Mouse (Mus musculus) stomach, embryonic 15.5 days (tissue): ENCODE results near the gene Ptprn2. TPM values are rescaled to one million over a fixed set of nuclear protein-coding genes. Genes with fewer than 3 reads are reported as not detected.
A peak's percentile ranks its signal among the peaks of the same experiment; 100 is the strongest.

Experiments used
- ATAC-seq: fragments of 200-750 bp; cut with Nextera tagmentation; 2 replicates; pipeline ENCODE4 v1.8.0; 2017; ENCODE audit warnings: low read depth, moderate number of reproducible peaks, moderate TSS enrichment; ENCODE audit not compliant: insufficient read depth, low FRiP score
- H3K27ac ChIP-seq: fragments of 300-500 bp; sonication (generic); 2 replicates; pipeline ENCODE4 v1.5.1; 2015; ENCODE audit warnings: mild to moderate bottlenecking, inconsistent platforms
- H3K27me3 ChIP-seq: fragments of 300-500 bp; sonication (generic); replicated peaks from 2 replicates; pipeline ENCODE4 v1.6.1; 2015; ENCODE audit warnings: inconsistent platforms
- H3K36me3 ChIP-seq: fragments of 300-500 bp; sonication (generic); 2 replicates; pipeline ENCODE4 v1.6.1; 2015; ENCODE audit warnings: inconsistent platforms
- H3K4me1 ChIP-seq: fragments of 300-500 bp; sonication (generic); 2 replicates; pipeline ENCODE4 v1.6.1; 2015; ENCODE audit warnings: inconsistent platforms
- H3K4me2 ChIP-seq: fragments of 300-500 bp; sonication (generic); 2 replicates; pipeline ENCODE4 v1.6.1; 2015; ENCODE audit warnings: mild to moderate bottlenecking, inconsistent platforms
- H3K4me3 ChIP-seq: fragments of 300-500 bp; sonication (generic); replicated peaks from 2 replicates; pipeline ENCODE4 v1.5.1; 2015; ENCODE audit warnings: inconsistent platforms
- H3K9ac ChIP-seq: fragments of 300-500 bp; sonication (generic); 2 replicates; pipeline ENCODE4 v1.6.1; 2015; ENCODE audit warnings: inconsistent platforms
- H3K9me3 ChIP-seq: fragments of 300-500 bp; sonication (generic); 2 replicates; pipeline ENCODE4 v1.6.1; 2016; ENCODE audit warnings: inconsistent platforms
- whole genome bisulfite sequencing: fragments of 180-500 bp; shearing (Covaris S2); methylation state at CpG from one replicate; pipeline ENCODE4 v1.1.7; 2015; 5-methylcytosine and 5-hydroxymethylcytosine counted together
- polyA plus RNA-seq: library from polyadenylated mRNA; unstranded; fragments of >200 nt; fragmentation: Nextera tagmentation; extraction: Ambion mirVana; gene quantifications from 2 replicates; pipeline ENCODE4 v1.2.1, GENCODE M21; 2015

Ptprn2 gene
- polyA plus RNA-seq, 1 experiment from 2014 or later: 3.7 TPM

- H3K4me3 ChIP-seq: no peak overlapping the region
- no peaks in the 10 kb centered on the region for H3K9me3 ChIP-seq
- no peak overlapping the region for H3K4me2 ChIP-seq
- H3K27me3 ChIP-seq: no peaks in the 10 kb centered on the region
- H3K36me3 ChIP-seq: no peaks in the 10 kb centered on the region
- WGBS: 65% methylated on average over 6 of the region's 6 CpGs
- no peak overlapping the region for H3K9ac ChIP-seq
- H3K27ac ChIP-seq: no peak overlapping the region
- ATAC-seq: no peak
- H3K4me1 ChIP-seq: no peaks in the 10 kb centered on the region
These were observed 285.4 kb downstream of the Ptprn2 start for GRCm38 (mm10) chr12:116770911-116771310.

GRCm38 (mm10) chr12:116771493-116771892, 286.0 kb downstream of the Ptprn2 start:
- H3K27me3 ChIP-seq: no peaks in the 10 kb centered on the region
- no peak overlapping the region for H3K4me2 ChIP-seq
- no peak overlapping the region for H3K9ac ChIP-seq
- no peak for ATAC-seq
- 55% methylated on average over 4 of the region's 4 CpGs for WGBS
- H3K4me1 ChIP-seq: no peaks in the 10 kb centered on the region
- H3K9me3 ChIP-seq: no peaks in the 10 kb centered on the region
- H3K27ac ChIP-seq: no peak overlapping the region
- no peak overlapping the region for H3K4me3 ChIP-seq
- H3K36me3 ChIP-seq: no peaks in the 10 kb centered on the region

GRCm38 (mm10) chr12:116772081-116772566, 286.6 kb downstream of the Ptprn2 start:
- peak; percentile 67 for ATAC-seq
- Histone ChIP-seq H3K36me3 (no peaks in the 10 kb centered on the region), H3K4me2 (no peak overlapping the region), H3K27ac (no peak overlapping the region), H3K4me1 (no peaks in the 10 kb centered on the region), H3K9me3 (no peaks in the 10 kb centered on the region), H3K4me3 (no peak overlapping the region), H3K27me3 (no peaks in the 10 kb centered on the region), H3K9ac (no peak overlapping the region)
- 29% methylated on average over 7 of the region's 7 CpGs for WGBS

- no peak for ATAC-seq
These were observed 287.8 kb downstream of the Ptprn2 start for GRCm38 (mm10) chr12:116773344-116773743.

GRCm38 (mm10) chr12:116776447-116776846, 290.9 kb downstream of the Ptprn2 start:
- H3K4me2 ChIP-seq: no peak overlapping the region
- 84% methylated on average over 8 of the region's 8 CpGs for WGBS
- H3K4me1 ChIP-seq: no peaks in the 10 kb centered on the region
- no peaks in the 10 kb centered on the region for H3K27me3 ChIP-seq
- H3K9ac ChIP-seq: no peak overlapping the region
- no peak overlapping the region for H3K27ac ChIP-seq
- no peaks in the 10 kb centered on the region for H3K36me3 ChIP-seq
- ATAC-seq: no peak
- H3K9me3 ChIP-seq: no peaks in the 10 kb centered on the region
- H3K4me3 ChIP-seq: no peak overlapping the region

More at GRCm38 (mm10) chr12:116773344-116773743, 287.8 kb downstream of the Ptprn2 start:
- WGBS: 86% methylated on average over 3 of the region's 3 CpGs
- Histone ChIP-seq H3K4me1 (no peaks in the 10 kb centered on the region), H3K4me3 (no peak overlapping the region), H3K4me2 (no peak overlapping the region), H3K27ac (no peak overlapping the region), H3K9me3 (no peaks in the 10 kb centered on the region), H3K9ac (no peak overlapping the region), H3K36me3 (no peaks in the 10 kb centered on the region), H3K27me3 (no peaks in the 10 kb centered on the region)

- no peak overlapping the region for H3K4me3 ChIP-seq
- no peak overlapping the region for H3K27ac ChIP-seq
- H3K9ac ChIP-seq: no peak overlapping the region
- no peak overlapping the region for H3K4me2 ChIP-seq
- no peaks in the 10 kb centered on the region for H3K27me3 ChIP-seq
- no peaks in the 10 kb centered on the region for H3K9me3 ChIP-seq
- no peaks in the 10 kb centered on the region for H3K36me3 ChIP-seq
- 65% methylated on average over 4 of the region's 4 CpGs for WGBS
- no peak for ATAC-seq
- no peaks in the 10 kb centered on the region for H3K4me1 ChIP-seq
These were observed 292.9 kb downstream of the Ptprn2 start for GRCm38 (mm10) chr12:116778095-116779090.

- WGBS: 78% methylated on average over 1 of the region's 1 CpGs
- Histone ChIP-seq H3K27ac (no peak overlapping the region), H3K4me2 (no peak overlapping the region), H3K9ac (no peak overlapping the region), H3K9me3 (no peaks in the 10 kb centered on the region), H3K36me3 (no peaks in the 10 kb centered on the region), H3K4me1 (no peaks in the 10 kb centered on the region), H3K4me3 (no peak overlapping the region), H3K27me3 (no peaks in the 10 kb centered on the region)
- ATAC-seq: no peak
These were observed 294.9 kb downstream of the Ptprn2 start for GRCm38 (mm10) chr12:116780419-116780818.

GRCm38 (mm10) chr12:116785731-116786130, 300.2 kb downstream of the Ptprn2 start:
- no peak overlapping the region for H3K4me2 ChIP-seq
- 85% methylated on average over 3 of the region's 3 CpGs for WGBS
- no peak overlapping the region for H3K9ac ChIP-seq

GRCm38 (mm10) chr12:116788346-116788745, 302.8 kb downstream of the Ptprn2 start:
- WGBS: 76% methylated on average over 3 of the region's 3 CpGs
- no peaks in the 10 kb centered on the region for H3K4me1 ChIP-seq
- no peak for ATAC-seq
- no peak overlapping the region for H3K9ac ChIP-seq
- H3K27me3 ChIP-seq: no peaks in the 10 kb centered on the region
- H3K36me3 ChIP-seq: no peaks in the 10 kb centered on the region
- no peak overlapping the region for H3K4me2 ChIP-seq
- H3K9me3 ChIP-seq: no peaks in the 10 kb centered on the region
- H3K27ac ChIP-seq: no peak overlapping the region
- H3K4me3 ChIP-seq: no peak overlapping the region

More at GRCm38 (mm10) chr12:116785731-116786130, 300.2 kb downstream of the Ptprn2 start:
- Histone ChIP-seq H3K27ac (no peak overlapping the region), H3K36me3 (no peaks in the 10 kb centered on the region), H3K4me1 (no peaks in the 10 kb centered on the region), H3K9me3 (no peaks in the 10 kb centered on the region), H3K4me3 (no peak overlapping the region), H3K27me3 (no peaks in the 10 kb centered on the region)
- no peak for ATAC-seq

GRCm38 (mm10) chr12:116803331-116803730, 317.8 kb downstream of the Ptprn2 start:
- Histone ChIP-seq H3K4me1 (no peaks in the 10 kb centered on the region), H3K4me3 (no peak overlapping the region), H3K9ac (no peak overlapping the region), H3K9me3 (no peaks in the 10 kb centered on the region), H3K4me2 (no peak overlapping the region), H3K36me3 (no peaks in the 10 kb centered on the region), H3K27ac (no peak overlapping the region), H3K27me3 (no peaks in the 10 kb centered on the region)
- 89% methylated on average over 5 of the region's 5 CpGs for WGBS
- ATAC-seq: no peak

- no peak overlapping the region for H3K9ac ChIP-seq
- no peak overlapping the region for H3K27ac ChIP-seq
- no peaks in the 10 kb centered on the region for H3K27me3 ChIP-seq
- H3K9me3 ChIP-seq: no peaks in the 10 kb centered on the region
- ATAC-seq: no peak
- 61% methylated on average over 2 of the region's 2 CpGs for WGBS
- H3K36me3 ChIP-seq: no peaks in the 10 kb centered on the region
- H3K4me3 ChIP-seq: no peak overlapping the region
- H3K4me2 ChIP-seq: no peak overlapping the region
- no peaks in the 10 kb centered on the region for H3K4me1 ChIP-seq
These were observed 319.2 kb downstream of the Ptprn2 start for GRCm38 (mm10) chr12:116804712-116805111.

GRCm38 (mm10) chr12:116805129-116805809, 319.7 kb downstream of the Ptprn2 start:
- Histone ChIP-seq H3K4me3 (no peak overlapping the region), H3K4me2 (no peak overlapping the region), H3K9me3 (no peaks in the 10 kb centered on the region), H3K9ac (no peak overlapping the region), H3K36me3 (no peaks in the 10 kb centered on the region), H3K27ac (no peak overlapping the region), H3K4me1 (no peaks in the 10 kb centered on the region), H3K27me3 (no peaks in the 10 kb centered on the region)
- ATAC-seq: no peak
- 36% methylated on average over 2 of the region's 2 CpGs for WGBS
